Mouse (Mus musculus) monocyte, adult 5-6 weeks (primary cell): ENCODE measurements at regions not wholly inside any gene's neighbourhood (a gene's known extent, or its start where the extent isn't known, plus 50 kb on each side); places are given as distances from the start of the nearest gene placed in this dataset.

ENCODE experiments used
- ATAC-seq: fragments of 153-309, 156-312 bp; replicated peaks from 2 replicates; pipeline ENCODE4 v1.8.0; 2017; ENCODE audit warnings: mild to moderate bottlenecking; ENCODE audit not compliant: low TSS enrichment, insufficient number of reproducible peaks, severe bottlenecking, poor library complexity, low FRiP score

DNA sequence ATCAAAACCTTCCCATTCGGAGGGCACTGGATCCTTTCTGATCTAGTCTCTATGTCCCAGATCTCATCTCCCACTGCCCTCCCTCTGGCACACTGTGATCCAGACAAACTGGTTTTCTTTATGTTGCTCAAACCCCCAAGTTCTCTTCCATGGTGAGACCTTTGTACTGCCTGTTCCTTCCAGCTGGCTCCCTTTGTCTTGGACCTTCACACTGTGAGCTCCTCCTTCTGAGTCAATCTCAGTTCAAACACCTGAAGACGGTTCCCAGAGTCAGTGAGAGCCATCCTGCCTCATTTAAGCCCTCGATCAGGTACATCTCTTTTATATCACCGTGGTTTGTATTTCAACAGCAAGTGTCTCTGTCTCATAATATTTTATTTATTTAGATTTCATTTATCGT, 1408.3 kb downstream of the Gsdmc2 start:
- ATAC-seq: no peak

DNA sequence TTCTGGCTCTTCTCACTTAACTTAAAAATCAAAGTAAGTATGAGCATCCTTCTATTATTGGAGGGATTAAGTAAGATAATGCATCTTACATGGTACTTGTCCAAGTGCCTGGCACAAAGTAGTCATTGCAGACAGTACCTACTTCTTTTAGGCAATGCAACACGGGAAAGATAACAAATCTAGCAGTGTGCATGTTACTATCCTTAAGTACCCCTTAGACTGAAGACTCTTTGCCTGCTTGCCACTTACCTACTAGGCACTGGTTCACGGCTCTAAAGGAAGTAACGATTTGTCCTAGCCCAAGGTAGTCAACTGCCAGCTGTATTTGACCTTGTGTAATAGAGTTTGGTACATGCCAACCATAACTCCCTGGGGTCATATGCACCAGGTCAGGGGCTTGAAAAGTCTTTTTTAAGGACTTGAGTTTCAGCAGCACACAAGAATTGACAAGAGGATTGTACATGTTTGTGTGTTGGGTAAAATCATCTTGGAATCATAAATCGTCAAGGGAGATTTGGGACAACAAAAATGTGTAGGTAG, 1409.8 kb downstream of the Gsdmc2 start:
- ATAC-seq: no peak

DNA sequence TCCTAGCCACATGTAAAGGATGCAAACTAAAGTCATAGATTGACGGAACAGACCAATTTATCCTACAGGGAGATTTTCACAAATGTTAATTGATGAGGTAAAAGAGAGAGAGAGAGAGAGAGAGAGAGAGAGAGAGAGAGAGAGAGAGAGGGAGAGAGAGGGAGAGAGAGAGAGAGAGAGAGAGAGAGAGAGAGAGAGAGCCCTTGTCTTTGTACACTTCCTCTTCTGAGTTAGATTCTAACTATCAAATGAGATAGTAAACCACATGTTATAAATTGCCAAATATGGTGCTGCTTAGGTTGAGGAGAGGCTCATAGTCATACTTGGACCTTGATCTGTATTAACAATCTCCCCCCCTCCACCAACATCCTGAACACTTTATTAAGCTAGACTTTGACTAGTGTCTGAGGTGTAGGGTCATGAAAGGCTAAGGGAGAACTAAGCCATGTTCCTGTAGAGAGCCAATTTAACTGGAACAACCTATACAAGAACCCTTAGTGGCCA, 1412.2 kb downstream of the Gsdmc2 start:
- ATAC-seq: no peak

DNA sequence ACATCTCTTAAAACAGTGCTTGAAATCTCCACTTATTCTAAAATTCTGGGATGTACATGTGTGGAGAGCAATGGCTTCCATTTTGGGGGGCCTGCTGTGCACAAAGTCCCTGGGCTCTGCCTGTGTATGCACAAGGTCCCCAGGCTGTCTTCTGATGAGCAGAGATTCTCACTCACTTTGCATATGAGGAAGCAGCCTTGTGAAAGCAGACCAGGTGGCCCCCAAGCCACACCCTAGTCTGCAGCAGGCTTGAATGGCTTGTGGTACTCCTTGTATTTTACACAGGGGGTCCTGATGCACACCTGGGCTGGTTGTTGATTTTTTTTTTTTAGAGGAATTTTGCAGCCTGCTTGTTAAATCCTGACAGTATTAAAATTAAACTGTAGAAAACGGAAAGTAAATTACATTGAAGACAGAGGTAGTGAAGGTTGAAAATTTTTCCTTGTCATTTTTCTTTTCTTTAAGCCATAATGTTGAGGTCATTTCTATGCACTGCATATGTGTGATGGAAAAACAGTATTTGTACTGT, 1413.8 kb downstream of the Gsdmc2 start:
- ATAC-seq: no peak

DNA sequence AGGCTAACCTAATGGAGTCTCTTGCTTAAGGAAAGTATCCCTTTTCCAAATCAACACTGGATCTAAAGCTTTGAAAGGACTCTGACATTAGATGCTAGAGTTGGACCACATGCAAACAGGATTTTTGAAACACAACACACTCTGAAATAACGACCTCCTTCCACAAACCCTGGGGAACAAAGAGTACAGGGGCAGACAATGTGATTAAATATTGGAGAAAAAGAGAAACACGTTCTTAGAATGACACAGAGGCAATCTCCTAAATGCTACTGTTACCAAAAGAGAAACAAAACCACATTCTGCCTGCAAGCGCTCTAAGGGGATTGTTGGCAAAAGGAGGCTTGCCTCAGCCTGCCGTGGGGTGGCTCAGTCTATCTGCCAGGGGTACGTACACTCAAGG, 1422.0 kb downstream of the Gsdmc2 start:
- no peak for ATAC-seq

DNA sequence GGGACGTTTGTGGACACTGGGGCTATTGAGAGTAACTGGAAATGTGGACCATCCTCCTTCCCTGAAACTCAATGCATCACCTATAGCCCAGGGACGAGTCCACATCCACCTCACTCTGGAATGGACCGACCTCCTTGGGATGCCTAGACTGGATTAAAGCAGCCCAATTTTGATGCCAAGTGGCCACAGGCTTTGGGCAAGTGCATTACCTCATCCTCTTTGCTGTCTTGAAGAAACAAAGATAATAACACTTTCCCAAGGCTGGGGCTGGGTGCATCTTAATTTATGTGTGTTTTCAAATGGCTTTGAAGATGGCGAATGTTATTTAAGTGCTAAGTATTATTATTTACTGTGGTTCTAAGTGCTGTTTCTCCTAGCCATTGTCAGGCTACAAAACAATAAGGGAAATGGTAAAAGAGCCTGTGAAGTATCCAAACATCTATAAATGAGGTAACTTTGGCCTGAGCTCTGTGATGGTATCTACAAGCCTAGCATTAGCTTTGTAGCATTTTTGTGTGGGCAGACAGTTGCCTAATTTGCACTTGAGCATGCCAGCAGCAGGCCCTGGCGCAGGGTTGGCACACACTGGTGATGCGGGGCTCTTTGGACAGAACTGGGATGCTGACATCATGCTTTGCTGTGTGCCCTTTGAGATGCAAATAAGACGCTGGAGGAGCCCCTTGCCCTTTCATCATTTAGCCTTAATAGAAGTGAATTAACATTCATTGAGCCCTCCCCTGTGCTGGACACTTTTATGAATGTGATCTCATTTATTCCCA, 1423.7 kb downstream of the Gsdmc2 start:
- ATAC-seq: no peak

DNA sequence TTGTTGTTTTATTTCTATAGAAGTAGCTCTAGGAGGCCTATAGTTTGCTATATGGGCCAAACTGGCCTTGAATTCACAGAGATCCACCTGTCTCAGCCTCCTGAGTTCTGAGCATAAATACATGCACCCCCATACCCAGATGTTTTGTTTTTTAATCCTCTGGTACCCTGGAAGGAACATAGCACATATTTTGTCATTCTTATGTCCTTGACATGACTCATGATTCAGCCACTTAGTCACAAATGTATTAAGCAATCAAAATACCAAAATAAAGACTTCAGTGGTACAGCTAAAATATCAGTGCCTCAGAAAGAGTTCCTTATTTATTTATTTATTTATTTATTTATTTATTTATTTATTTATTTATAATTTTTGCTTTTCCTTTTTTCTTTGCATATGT, 1428.3 kb downstream of the Gsdmc2 start:
- ATAC-seq: no peak

DNA sequence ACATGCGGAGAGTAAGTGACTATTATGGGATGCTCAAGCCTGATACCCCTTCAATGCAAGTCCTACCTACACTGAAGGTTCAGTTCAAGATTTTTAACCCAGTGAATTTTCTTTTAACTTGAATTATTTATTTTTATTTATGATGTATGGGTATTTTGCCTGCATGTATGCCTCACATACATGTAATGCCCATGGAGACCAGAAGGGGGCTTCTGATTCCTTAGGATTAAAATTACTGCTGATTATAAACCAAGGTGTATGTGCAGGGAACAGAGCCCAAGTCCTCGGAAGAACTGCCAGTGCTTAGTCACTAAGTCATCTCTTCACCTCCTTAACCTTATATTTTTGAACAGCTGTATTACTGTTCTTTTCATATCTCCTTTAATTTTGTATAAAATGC, 1431.3 kb downstream of the Gsdmc2 start:
- no peak for ATAC-seq

DNA sequence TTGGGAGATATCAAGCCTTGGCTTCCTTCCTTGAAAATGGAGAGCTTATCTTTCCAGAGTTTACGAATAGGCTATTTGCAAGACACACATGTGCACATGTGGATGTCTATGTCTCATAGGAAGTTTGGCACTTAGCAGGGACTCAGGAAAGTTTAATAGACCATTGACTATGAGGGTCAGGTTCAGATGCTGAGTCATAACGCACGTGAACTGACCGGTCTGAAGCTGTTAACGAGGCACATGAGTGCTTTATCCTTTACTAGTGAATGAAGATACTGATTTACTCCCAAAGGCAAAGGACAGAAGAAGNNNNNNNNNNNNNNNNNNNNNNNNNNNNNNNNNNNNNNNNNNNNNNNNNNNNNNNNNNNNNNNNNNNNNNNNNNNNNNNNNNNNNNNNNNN, 1442.8 kb downstream of the Gsdmc2 start:
- ATAC-seq: no peak

DNA sequence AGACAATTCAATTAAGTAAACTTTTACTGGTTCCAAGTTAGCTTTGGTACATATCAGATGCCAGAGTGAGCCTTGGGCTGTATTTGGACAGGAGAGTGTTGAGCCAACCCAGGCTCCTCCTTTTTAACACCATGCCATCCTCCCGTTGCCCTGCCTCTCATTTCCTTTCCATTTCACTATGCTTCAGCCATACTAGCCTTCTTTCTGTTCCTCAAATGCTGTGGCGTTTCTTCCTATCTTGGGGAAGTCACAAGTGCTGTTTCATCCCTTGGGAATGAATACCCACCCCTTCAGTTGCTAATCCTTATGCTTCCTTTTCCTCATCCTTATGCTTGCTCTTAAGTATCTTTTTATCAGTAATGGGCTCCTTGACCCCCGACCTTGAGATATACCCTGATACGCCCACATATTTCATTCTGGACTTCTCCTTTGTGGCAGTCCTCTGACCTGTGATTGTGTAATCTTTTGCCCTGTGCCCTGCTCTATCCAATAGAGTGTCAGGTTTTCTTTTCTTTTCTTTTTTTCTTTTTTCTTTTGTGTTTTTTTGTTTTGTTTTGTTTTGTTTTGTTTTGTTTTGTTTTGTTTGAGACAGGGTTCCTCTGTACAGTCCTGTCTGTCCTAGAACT, 1443.9 kb downstream of the Gsdmc2 start:
- peak; percentile 79 for ATAC-seq

DNA sequence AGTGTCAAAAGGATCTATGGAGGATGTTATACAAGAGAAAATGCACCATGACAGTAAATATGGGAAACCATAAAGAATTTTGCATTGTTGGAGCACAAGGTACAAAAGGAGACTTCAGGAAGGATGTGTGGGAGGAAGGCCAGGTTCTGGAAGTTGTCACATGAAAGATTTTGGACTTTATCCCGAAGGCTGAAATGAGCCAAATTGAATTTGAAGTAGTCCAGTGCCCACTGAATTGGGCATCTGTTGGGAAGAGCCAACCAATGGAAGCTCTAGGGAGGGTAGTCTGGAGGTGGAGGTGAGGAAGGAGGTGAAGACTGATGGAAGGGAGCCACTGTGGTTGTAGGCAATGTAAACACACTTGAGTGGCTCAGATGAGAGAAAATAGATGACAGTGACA, 1445.6 kb downstream of the Gsdmc2 start:
- ATAC-seq: no peak

DNA sequence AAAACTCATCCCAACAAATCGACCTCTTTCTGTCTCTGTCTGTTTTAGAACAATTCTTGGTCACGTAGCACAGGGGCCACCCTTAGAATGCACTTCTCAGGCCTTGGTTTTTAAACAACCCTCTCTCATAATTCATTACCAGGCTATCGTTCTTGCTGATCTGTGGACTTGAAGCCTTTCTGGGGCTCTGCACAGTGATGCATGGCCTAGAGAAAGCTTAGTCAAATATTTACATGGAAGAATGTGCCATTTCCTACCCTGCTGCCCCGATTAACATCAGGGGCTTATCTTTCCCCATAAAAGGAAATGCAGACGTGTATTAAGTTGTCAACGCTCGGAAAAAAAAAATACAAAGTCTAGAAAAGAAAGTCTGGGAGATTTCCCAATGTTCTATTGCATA, 1448.0 kb downstream of the Gsdmc2 start:
- no peak for ATAC-seq

DNA sequence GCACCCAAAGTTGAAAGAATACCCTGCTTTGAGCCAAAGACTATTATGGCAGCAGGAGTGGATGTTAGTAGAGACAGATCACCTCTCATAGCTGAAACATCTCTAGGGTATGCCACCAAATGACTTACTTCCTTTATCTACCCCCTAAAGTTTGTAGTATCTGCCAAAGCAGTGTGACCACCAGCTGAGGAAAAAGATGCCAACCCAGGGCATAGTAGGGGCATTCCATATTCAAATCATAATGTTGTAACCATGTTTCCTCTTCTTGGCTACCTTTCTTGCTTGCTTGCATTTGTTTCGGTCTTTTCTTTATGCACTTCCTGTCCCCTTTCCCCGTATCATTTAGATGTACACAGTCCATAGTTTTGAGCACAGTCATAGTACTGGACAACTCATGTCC, 1449.6 kb downstream of the Gsdmc2 start:
- ATAC-seq: no peak

DNA sequence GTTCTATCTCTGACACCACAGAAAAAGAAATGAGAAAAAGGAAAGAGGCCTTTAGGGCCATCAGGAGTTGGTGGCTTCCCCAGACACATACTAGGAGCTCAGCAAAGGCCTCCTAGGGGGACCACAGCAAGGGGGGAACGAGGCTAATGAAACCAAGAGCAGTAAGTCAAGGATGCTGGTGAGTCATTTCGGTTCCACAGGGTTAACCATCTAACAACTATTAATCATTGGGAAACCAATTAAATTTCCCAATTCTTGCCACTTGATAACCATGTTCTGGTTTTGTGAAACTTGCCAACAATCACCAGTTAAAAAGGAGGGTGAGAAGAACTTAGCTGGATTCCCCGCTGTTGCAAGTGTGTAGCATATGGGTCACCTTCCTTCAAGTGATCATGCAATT, 1451.6 kb downstream of the Gsdmc2 start:
- no peak for ATAC-seq

DNA sequence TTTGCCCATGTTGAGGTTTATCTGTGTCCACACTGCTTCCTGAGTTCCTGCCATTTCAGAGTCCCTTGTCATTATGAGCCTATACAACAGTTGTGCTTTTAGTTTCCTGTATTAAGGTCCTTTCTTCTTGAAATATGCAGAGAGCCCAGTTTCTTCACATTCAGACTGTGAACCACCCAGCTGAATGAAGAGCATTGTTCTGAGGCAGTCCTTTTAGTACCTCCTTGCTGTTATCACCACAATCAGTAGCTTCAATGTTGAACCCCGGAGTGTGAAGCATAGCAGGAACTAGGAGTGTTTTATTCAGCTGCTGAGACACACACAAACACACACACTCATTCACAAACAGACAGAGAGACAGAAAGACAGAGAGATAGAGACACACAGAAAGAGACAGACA, 1452.1 kb downstream of the Gsdmc2 start:
- no peak for ATAC-seq

DNA sequence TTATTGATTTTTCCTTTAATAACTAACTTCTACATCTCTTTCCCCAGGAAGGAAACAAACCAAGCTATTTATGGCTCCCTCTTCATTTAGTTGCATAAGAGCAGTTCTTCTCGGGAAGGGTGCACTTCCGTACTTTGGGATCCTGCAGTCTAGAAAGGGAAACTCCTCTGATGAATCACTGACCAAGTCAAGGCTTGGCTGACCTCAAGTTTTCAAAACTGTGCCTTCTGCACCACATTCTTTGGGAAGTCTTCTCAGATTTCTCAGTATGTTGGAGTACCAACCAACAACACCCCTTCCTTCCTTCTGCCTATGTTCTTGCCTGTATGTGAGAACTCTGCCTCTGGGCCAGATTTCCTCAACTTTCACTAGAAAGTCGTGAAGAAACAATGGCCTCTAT, 1452.6 kb downstream of the Gsdmc2 start:
- ATAC-seq: no peak; the same call in 1 of the 2 replicates

DNA sequence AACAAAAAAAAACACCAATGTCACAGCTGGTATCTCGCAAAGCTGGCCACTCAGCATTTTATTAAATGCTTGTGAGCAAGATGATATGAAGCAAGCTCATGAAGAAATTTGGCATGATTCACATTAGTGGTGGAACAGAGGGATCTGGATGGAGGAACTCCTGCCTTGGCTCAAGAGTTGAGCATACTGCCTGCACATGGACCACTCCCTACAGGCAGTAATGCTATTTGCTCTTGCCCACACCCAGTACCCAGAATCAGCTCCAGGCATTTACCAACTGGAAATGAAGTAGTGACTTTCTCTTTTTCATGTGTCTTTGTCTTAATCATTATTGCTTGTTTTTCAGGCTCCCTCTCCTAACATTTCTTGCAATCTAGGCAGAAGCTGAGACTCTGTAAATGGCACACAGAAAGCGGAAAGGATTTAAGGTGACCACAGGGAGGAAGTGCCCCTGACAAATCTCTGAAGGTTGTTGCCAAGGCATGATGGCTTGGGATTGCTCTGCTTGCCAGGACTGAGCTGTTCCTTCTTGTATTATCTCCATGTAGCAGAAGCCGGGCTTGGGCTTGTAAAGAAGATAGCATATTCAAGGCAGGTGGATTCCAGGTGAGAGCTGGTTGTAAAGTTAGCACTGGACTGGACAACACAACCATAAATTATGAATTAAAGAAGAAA, 1455.4 kb downstream of the Gsdmc2 start:
- no peak for ATAC-seq

DNA sequence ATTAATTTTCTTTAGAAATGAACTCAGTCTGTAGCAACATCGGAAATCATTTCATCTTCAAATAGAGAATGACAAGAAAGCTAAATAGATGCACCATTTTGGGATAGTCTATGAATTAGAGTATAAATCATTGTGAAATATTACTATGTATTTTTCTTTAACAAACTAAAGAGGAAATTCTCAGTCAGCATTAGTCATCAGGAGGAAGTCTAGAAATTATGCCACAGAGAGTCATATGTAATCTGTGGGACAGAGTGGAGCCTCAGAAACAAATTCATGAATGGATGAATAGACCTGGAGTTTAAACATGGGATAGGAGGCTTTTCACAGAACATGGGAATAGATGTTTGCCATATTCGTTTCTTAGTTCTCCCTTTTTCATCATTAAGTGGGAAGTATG, 1459.4 kb upstream of the A1bg start:
- ATAC-seq: no peak

DNA sequence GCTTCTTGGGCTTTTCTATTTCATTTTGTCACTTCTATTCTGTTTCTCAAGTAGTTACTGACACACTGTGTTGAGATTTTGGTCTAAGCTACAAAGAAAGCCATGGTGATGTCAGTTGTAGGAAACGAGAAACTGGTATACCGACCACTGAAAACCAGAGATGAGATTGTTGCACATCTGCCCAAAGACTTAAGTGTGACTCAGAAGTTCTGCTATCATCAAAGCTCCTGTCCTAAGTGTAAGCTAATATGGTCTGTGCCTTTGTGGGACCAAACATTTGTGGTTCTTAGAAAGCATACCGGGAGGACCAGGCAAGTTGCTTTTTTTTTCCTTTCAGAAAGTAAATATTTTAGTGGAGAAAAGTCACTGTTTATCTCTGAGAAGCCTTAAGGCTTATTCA, 1451.8 kb upstream of the A1bg start:
- no peak for ATAC-seq
